Mouse (Mus musculus): ENCODE results near the gene Gm29427. TPM values are rescaled to one million over a fixed set of nuclear protein-coding genes. Genes with fewer than 3 reads are reported as not detected.

Gene Gm29427
- total RNA-seq, 2 experiments from 2014 or later, result not detected

DNA sequence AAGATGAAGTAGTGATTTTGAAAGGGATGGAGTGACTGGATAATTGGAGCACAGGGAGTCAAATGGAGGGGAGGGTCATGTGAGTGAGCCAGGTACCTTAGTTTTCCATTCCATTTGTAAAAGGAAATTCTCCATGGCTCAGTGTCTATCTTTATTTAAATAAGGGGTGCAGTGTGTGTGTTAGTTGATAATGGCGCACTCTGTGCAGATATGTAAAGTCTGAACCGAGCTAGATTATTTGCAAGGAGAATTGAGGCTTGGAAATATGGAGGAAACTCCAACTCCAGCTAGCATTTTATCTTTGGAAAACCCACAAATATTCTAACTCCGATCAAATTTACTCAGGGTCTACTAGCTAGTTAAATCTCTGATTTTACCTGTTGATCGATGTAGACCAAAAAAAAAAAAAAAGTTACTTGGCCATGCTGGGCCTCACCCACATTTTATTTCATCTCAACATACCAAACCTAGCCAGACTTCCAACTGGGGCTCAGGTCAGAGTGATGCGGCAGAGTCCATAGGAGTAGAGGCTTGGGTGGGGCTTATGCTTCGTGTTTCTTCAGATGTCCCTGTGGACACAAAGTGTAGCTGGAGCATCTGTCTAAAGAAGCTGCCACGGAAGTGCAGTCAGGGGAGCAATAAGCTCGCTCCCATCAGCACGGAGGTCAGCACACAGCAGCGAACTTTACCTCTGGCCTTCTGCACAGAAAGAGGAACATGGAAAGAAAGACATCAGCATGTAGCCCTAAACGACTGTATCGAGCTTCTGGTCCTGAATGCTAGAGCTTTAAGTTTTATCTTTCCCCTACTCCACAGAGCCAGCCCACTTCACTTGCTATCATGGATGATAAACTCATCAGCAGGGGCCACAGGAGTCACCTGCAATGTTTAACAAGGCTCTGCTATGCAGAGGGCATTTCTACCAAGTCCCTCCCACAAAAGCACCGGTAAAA, 17.4 kb upstream of the Gm29427 start:
- no peak for DNase-seq (ENCODE audit: low spot score in 2 of 2)

DNA sequence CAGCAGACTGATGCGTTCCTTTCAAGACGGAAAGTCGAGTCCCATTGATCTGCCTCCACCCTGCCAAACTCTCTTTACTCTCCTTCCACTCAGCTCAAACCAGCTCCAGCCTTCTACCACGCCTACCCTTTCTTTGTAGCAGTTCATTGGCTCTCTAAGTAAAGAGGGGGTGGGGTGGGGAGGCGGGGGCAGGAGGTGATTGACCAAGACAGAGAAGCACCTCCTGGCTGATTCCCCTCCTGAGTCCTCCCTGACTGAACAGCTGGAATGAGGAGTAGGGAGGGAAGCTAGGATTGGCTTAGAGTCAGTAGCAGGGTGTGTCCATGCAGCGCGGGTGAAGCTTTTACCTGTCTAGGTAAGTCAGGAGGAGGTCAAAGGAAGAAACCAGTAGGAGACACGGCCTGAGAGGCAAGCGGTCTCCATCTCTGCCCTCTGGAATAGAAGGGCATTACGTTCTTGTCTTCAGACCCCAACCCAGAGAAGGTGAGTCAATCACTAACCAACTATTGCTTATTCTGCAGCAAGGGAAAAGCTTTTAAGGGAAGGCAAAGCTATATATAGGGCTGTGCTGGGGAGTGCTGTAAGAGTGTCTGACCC, 16.2 kb upstream of the Gm29427 start, which contains the start of gene AA986860:
AA986860 (plus strand) TSS at position 236 of the 597 bp plus-strand sequence.
- no peak for DNase-seq (ENCODE audit: low spot score in 2 of 2)

DNA sequence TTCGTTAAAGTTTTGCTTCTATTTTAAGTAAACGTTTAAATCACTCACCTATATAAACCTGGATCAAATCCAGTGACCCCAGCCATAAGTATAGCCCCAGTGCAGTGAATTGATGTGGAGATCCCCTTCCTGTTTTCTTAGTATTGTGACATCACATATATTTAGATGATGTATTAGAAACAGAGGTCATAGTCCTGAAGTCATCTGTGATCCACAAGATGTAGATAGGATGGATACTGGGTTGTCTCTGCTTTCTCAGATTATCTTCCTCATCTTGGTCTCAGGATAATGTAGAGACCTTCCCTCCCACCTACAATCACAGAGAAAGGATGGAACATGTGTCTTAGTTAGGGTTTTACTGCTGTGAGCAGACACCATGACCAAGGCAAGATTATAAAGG, 13.6 kb upstream of the Gm29427 start, which contains the start of gene Pfkfb2:
Pfkfb2 (minus strand) TSS at position 101 of the 400 bp plus-strand sequence.
- DNase-seq (ENCODE audit: low spot score in 2 of 2), result no peak

DNA sequence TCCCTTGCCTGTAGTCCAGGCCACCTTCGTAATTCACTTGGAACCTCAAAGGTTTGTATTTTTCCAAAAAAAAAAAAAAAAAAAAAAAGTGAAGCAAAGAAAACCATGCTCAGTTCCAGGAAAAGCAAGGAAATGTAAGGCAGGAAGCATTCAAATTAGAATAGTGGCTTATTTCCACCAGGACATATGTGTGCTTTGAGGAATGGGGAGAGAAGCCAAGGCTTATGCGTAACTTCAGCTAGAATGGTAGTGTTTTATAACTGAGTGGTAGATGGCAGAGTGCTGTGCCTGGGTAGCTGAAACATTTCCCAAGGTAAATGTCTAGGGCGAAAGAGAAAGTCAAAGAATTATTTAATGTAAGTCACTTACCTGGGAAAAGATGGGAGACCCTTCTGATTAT, 13.1 kb upstream of the Gm29427 start:
- DNase-seq (ENCODE audit: low spot score in 2 of 2), result no peak

DNA sequence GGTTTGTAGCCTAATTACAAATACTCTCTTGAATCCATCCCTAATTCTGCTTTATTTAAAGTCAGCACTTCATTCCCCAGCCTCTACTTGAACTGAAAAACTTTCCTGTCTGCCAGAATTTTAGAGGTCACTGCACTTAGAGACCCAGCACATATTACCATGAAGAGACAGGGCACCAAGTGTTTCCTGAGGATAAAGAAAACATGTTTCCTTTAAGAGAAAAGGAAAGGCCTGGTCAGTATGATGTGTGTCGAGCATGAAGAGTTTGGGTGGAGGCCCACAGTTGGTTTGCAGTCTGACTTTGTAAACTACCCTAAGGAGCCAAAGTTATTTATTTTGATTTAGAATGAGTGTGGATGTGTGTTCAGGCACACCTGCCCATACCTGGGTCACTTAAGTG, 12.5 kb upstream of the Gm29427 start:
- no peak for DNase-seq (ENCODE audit: low spot score in 2 of 2)

DNA sequence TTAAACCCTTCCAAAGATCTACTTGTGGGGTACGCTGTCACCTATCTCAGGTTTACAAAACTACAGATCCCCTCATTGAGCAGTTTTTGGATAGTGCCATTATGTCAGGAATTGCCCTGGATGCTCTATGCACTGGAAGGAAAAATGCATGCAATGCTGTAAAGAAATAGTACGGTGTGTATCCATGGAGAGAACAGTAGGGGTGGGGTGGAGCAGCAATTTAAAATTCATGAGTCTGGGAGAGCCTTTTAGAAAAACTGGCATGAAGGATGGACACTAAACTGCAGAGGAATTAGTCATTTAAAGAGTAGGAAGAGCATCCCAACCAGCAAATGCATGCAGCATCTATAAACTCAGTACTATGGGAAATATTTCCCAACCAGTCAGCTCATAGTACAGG, 10.8 kb upstream of the Gm29427 start:
- DNase-seq (ENCODE audit: low spot score in 2 of 2), result no peak

DNA sequence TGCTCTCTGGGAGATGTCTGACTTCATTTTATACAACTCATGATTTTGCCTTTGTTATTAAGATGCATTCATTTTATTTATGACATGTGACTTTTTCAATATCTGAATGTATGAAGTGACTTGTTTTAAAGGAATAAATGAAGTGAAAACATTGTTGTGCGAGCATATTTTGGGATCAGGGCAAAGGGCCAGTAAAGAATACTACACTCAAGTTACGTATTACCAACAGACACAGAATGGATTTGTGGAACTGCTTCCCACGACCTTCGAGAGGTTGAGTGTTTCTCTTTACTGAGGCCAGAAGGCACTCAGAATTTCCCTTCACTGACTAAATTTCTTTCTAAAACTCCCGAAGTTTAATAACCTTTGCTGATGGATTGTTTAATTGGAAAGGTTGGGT, 8.6 kb upstream of the Gm29427 start:
- DNase-seq (ENCODE audit: low spot score in 2 of 2), result no peak

DNA sequence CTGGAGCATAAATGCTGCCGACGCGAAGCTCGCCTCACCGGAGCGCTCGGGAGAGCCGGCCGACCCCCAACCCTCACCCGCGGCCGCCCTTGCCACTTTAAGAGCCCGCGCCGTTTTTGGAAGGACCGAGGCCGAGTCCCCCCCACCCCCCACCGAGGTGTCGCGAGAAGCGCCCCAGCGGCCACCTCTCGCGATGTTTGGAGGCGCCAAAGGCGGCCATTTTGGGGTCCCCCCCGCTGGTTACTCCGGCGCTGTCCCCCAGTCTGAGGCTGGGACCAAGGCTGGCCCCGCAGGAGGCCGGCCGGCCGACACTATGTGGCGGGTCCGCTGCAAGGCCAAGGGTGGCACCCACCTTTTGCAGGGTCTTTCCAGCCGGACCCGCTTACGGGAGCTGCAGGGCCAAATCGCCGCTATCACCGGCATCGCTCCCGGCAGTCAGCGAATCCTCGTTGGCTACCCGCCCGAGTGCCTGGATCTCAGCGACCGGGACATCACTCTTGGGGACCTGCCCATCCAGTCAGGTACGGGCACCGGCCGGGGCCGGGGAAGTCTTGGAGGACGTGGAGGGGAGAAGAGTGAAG, 1.8 kb upstream of the Gm29427 start, which contains the start of gene Yod1:
Yod1 (plus strand) TSS at position 37 of the 581 bp plus-strand sequence.
- DNase-seq (ENCODE audit: low spot score in 2 of 2), result peak; percentile 91 to 93

DNA sequence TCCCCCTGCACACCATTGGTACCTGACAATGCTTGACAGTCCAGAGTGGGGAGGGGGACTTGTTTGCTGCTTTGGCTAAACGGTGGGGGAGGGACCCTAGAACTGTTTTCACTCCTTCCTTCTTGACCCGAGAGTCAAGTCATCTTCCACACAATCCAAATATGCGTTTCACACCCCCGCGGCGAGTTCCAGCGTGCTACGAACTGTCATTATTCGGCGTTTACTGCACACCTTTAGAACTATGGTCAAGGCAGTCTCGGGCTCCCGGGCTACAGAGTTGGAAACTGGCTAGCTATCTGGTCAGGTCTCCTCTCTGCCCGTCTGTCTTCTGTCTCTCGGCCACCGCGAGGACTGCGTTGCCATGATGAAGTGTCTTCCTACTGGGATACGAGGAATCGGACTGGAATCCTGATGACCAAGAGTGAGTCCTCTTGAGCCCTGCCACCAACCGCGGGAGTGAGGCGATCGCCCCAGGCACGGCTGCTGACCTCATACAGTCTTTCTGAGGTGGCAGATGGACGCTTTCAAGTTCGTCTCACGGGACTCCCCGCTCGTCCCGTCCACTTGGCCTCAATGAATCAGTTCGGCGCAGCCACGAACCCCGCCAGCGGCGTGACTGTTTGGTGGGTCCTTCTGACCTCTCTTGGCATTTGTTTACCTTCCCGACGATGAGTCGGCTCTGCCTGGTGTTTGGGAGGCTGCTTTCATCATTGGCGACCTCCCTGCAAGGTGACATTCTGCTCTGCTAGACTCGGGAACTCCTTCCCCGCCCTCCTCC, 1.1 kb upstream of the Gm29427 start:
- peak in 1 of 2 experiments; percentile 36 for DNase-seq (ENCODE audit: low spot score in 2 of 2)

DNA sequence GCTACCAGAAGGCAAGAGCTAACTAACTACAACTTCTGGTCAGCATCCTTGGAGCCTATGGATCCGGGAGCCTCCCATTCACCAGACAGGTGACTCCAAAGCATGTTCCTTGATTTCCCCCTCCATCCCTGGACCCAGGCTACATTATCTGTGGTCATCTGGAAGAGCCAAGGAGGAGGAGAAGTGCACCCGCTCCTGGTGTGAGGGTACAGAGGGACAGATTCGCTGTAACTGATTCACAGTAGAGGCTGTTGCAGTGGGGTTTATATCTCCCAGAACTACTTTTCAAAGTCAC, 566 bp upstream of the Gm29427 start:
- no peak for DNase-seq (ENCODE audit: low spot score in 2 of 2)

DNA sequence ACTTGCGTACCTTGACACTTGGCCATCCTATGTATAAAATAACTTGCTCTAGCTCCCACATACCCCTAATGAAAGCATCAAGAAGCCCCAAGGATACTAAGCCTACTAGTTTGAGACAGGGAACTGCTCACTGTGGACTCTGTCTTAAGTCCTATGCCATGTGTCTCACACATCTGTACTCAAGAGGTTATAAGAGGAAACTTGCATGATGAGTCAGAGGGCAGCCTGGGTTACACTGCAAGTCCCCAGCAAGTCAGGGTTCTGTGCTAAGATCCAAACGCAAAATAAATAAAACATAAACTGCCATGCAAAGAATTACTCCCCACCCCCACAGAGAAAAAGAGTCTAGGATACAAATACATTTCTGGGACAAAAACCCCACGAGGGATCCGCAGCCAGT, 1.6 kb downstream of the Gm29427 start:
- no peak for DNase-seq (ENCODE audit: low spot score in 2 of 2)

DNA sequence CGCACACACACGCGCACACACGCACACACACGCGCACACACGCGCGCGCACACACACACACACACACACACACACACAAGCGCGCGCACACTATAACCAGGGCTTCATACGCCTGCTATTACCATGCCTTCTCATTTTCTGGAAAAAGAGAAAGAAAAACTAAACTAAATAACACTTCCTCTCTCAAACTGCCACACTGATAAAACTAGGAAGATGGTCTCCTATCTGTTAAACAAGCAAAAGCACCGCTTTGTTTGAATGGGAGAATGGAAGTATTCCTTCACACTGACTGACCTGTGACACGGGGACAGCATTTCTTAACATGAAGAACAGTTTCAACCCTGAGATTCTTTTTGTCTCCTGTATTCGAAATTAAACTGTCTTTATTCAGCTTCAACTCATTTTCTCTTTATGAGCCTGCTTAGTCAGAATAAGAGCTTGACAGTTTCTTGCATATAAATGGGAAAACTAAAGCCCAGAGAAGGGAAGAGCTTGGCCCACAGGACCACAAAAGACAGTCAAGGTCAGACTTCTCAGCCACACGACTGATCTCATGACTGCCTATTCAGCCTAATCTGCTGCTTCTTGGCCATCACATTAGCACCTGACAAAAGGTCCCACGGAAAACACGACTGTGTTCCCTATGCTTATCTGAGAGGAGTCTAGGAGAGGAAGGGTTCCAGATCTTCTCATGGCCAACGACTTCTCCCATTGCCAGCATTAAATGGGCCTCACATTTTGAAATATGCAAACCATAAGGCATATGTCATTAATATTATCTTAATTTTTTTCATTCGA, 5.1 kb downstream of the Gm29427 start:
- no peak for DNase-seq (ENCODE audit: low spot score in 2 of 2)

DNA sequence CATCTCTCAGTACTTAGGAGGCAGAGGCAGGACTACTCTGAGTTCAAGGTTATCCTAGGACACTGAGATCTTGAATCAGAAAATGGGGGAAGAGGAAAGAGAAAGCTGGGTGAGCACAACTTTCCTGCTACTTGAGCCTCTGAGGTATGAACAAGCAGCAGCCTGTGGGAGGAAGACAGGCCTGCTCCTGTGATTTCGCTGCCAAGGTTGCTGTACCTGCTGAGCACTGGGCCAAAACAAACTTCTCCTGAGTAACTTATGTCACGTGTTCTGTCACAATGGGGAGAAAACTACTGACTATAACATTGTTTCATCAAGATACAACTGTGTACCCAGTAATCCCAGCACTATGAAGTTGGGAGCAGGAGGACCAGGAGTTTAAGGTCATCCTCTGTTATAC, 12.0 kb downstream of the Gm29427 start:
- no peak for DNase-seq (ENCODE audit: low spot score in 2 of 2)

DNA sequence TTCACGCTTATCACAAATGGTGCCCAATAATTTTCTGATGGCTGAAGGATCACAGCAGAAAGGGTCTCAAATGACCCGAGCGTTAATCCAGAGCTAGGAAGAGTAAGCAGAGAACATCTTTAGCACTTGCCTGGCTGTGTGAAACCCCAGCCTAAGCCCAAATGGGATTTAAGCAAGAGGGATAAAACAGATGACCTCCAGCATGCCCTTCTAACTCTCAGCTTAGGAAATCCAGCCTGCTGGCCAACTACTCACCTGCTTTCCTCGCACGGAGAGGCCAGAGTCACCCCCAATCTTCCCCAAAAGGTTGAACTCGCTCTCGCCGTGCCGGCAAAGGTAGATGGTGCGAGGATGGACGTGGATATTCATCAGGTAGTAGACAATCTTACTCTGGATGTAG, 13.6 kb downstream of the Gm29427 start:
- no peak for DNase-seq (ENCODE audit: low spot score in 2 of 2)

DNA sequence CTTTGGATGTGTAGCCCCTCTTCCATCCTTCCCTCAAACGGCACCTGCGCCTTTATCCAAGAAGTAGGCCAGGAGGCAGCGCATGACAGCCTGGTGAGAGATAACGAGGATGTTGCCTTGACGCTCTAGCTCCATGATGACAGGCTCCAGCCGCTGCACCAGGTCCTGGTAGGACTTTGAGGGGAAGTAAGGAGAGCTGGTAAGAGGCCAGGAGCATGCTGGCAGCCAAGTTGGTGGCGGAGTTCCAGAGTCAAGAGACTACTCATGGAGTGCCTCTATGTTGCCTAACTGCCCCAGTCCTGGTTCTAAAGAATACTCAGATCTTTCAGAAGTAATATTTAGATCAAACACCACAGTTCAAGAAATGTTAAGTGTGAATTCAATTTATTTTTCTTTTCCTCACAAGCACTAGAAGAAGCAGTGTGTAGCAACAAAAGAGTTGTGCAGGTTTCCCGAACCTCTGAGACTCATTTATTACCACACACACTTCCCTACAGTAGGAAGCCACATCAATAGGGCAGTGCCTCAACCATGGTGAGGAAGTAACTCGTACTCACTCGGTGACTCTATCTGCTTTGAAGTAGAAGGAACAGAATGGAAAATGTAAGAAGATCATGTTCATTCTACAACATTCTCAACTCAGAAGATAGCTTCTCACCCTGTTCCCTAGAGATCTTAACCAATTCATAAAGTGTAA, 15.5 kb downstream of the Gm29427 start:
- no peak for DNase-seq (ENCODE audit: low spot score in 2 of 2)

DNA sequence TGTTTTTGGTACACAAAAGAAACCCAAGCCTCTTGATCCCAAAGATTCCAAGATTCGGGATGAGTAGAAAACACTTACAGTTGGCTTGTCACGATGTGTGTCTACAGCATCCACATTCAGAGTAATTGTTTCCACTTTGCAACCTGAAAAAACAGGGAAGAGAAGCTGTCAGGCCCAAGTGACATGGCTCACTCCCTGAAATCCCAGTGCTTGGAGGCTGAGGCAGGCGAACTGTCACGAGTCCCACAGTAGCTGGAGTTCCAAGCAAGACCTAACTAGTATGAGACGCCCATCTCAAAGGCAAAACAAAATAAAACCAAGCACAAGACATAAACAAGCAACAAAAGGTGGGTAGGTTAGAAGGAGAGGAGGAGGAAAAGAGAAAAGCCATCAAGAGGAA, 17.0 kb downstream of the Gm29427 start:
- no peak for DNase-seq (ENCODE audit: low spot score in 2 of 2)

DNA sequence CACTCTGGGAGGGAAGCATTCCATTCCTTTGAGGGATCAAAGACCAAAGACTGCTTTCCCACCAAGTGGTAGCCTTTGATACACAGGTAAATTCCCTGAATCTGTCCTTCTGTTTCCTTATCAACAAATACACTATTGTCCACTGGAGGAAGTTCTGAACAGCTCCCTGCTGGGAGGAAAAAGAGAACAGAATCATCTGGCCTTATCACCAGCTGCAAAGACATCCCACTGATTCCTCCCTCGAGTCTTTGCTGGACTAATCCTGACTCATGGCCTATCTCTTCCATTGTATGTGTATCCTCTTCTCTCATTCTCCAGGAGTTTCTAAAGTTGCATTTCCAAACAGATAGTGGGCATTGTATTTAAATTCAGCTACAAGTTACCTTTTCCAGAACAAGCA, 31.7 kb downstream of the Gm29427 start:
- no peak for DNase-seq (ENCODE audit: low spot score in 2 of 2)

DNA sequence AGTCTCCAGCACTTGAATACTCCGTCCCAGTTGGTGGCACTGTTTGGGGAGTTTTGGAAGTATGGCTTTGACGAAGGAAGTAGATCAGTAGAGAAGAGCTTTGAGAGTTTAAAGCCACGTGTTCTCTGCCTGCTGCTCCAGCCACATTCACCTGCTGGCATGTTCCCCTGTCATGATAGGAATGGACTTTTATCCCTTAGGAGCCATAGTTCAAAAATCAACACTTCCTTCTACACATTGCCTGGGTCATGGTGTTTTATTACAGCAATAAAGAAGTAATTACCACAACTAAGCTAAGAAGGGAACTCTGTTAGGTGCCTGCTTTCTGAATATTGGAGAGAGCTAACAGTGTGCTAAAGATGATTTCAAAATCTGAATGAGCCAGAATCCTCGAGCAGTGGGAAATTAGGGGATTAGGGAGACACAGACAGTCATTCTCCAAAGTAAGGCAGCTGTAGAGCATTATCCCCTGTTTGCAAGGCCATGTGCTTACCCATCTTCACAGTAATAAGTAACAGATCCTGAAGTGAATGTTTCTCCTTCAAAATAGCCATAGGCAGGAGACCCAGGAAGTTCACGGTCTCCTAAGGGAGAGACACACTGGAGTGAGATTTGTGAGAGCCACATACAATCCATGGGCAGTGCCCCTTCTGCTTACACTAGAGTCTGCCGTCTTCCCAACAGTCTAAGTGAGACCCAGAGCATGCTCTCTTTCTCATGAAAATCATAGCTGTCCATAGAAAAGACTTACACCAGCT, 33.8 kb downstream of the Gm29427 start:
- DNase-seq (ENCODE audit: low spot score in 2 of 2), result no peak

DNA sequence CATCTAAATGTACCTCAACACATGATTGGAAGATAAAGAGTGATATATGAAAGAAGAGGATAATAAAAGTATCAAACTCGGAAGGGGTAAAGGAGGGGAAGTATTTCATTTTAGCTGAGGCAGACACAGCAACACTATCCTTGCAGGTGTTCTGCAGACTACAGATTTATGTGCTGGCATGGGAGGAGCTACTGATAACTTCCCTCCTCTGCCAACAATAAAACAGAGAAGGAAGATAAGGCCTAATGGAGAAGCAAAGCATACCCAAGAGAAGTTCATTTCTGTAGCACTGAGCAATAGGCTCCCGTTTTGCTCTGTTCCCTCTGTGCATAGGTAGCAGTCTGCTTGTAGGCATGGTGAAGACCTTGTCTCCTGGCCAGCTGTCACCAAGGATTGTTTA, 34.5 kb downstream of the Gm29427 start:
- DNase-seq (ENCODE audit: low spot score in 2 of 2), result no peak

Measured in gastrocnemius, postnatal 4 days (tissue).